Mouse (Mus musculus) adrenal gland, postnatal 14 days (tissue): ENCODE results near the gene Speg. TPM values are rescaled to one million over a fixed set of nuclear protein-coding genes. Genes with fewer than 3 reads are reported as not detected.
A peak's percentile ranks its signal among the peaks of the same experiment; 100 is the strongest.

Source experiments
- DNase-seq: peaks from one replicate; pipeline ENCODE4 v3.0.0; 2021; ENCODE audit warnings: mixed read lengths
- total RNA-seq: library from RNA; stranded (reverse); gene quantifications from 2 replicates; pipeline ENCODE4 v1.2.3, GENCODE M21; 2021

The Speg gene
- total RNA-seq, 1 experiment from 2014 or later: 11.0 TPM

GRCm38 (mm10) chr1:75462636-75463035, 87.5 kb downstream of the Speg start:
- no peak for DNase-seq

- DNase-seq: no peak
Observed at GRCm38 (mm10) chr1:75463652-75464204, 88.6 kb downstream of the Speg start.

GRCm38 (mm10) chr1:75467215-75467927, 92.3 kb downstream of the Speg start:
- DNase-seq: peak; percentile 90

GRCm38 (mm10) chr1:75469287-75469825, 94.3 kb downstream of the Speg start:
- peak; percentile 76 for DNase-seq

DNA sequence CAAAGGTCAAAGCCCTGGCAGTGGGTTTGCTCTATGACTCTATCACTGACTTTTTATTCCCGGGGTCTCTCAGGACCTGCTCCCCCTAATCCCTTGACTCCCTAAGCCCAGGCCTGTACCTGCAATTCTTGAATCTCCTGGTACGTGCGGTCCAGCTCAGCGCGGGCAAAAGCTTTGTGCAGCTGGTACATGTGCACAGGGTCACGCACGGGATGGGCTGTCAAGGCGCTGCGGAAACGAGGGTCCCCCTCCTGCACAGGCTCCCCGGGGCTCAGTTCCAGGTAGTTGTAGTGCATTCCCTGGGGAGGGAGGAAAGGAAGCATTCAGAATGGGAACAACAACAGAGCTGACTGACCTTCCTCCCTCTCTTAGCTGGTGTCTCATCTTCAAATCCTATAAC, 101.3 kb downstream of the Speg start:
- DNase-seq: no peak

GRCm38 (mm10) chr1:75477264-75477965, 102.3 kb downstream of the Speg start:
- DNase-seq: peak; percentile 91

- DNase-seq: no peak
Observed at GRCm38 (mm10) chr1:75477966-75478290, 102.8 kb downstream of the Speg start.

- peak; percentile 73 for DNase-seq
Observed at GRCm38 (mm10) chr1:75478497-75478896, 103.4 kb downstream of the Speg start.

DNA sequence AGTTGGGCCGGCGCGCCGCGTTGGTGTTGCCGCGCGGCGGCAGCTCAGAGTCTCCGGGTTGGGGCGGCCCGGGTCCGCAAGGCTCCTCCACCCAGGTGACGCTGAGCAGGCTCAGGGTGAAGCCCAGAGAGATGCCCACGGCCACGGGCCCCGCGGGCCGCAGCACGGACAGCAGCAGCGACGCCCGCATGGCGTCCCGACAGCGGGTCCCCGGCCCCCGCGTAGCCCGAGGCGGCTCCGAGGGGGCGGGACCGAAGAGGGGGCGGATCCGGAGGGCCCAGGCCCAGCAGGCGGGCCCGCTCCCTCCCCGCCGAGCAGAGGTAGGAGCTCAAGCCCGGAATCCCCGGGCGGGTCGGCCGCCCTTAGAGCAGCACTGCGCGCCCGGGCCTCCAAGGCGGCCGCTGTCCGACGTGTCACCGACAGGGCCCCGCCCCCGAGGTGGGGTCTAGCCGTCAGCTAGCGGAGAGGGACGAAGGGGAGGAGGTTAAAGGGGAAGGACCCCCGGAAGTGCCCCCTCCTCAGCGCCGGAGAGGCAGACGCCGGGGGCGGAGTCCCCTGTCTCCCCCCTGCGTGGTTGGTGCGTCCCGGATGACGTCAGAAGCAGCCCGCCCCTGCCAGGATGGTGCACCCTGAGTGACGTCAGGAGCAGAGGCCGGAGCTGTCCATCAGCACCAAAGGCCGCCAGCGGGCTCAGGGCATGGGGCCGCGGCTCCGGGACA, 104.0 kb downstream of the Speg start, which contains the start of the genes Chpf and Tmem198:
Gene Chpf, minus strand, starts transcription at position 392 of the 719 bp plus-strand sequence.
Gene Tmem198, plus strand, starts transcription at position 617 of the 719 bp plus-strand sequence.
- DNase-seq: peak; percentile 99

GRCm38 (mm10) chr1:75479635-75479989, 104.5 kb downstream of the Speg start:
- no peak for DNase-seq

DNA sequence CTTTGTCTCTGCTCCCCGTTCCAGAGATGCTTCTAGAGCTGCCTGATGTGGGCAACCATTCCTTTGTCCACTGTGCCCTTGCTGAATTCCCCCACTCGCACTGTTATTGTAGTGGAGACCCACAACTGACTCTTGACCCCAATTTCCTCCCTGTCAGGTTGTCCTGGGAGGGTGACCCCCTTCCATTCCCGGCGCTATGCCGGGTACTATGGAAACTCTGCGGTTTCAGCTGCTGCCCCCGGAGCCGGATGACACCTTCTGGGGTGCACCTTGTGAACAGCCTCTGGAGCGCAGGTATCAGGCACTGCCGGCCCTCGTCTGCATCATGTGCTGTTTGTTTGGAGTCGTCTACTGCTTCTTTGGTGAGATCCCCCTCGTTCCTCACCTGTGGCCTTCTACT, 104.9 kb downstream of the Speg start:
- no peak for DNase-seq

- DNase-seq: no peak
Observed at GRCm38 (mm10) chr1:75480735-75481134, 105.6 kb downstream of the Speg start.

Other genes starting within 250 kb of the Speg start
- 0.71 TPM in 1 of 2 replicates, not detected in the other for gene Slc23a3, start 241.4 kb upstream of the Speg start, total RNA-seq
- gene Cnppd1, start 232.6 kb upstream of the Speg start, total RNA-seq: 35.0 and 47.1 TPM in 2 replicates
- 74.1 and 78.4 TPM in 2 replicates for gene Retreg2, start 232.5 kb upstream of the Speg start, total RNA-seq
- gene Zfand2b, start 206.7 kb upstream of the Speg start, total RNA-seq: 26.3 and 33.5 TPM in 2 replicates
- 37.0 and 44.5 TPM in 2 replicates for gene Abcb6, start 194.9 kb upstream of the Speg start, total RNA-seq
- gene Ankzf1, start 183.1 kb upstream of the Speg start, total RNA-seq: 14.4 and 19.8 TPM in 2 replicates
- 36.0 and 36.4 TPM in 2 replicates for gene Atg9a, start 183.1 kb upstream of the Speg start, total RNA-seq
- 18.0 and 24.7 TPM in 2 replicates for gene Glb1l, start 164.5 kb upstream of the Speg start, total RNA-seq
- 95.6 and 104 TPM in 2 replicates for gene Stk16, start 164.5 kb upstream of the Speg start, total RNA-seq
- gene Tuba4a, start 155.4 kb upstream of the Speg start, total RNA-seq: 42.9 and 53.1 TPM in 2 replicates
- not detected in 2 replicates for gene A630095N17Rik, start 143.2 kb upstream of the Speg start, total RNA-seq
- 49.3 and 66.8 TPM in 2 replicates for gene Dnajb2, start 138.9 kb upstream of the Speg start, total RNA-seq
- gene Ptprn, start 110.8 kb upstream of the Speg start, total RNA-seq: 46.5 and 57.2 TPM in 2 replicates
- 119 and 126 TPM in 2 replicates for gene Resp18, start 96.9 kb upstream of the Speg start, total RNA-seq
- gene Dnpep, start 57.3 kb upstream of the Speg start, total RNA-seq: 92.5 and 101 TPM in 2 replicates
- gene Des, start 15.0 kb upstream of the Speg start, total RNA-seq: 19.8 and 26.9 TPM in 2 replicates
- 58.8 and 74.2 TPM in 2 replicates for gene Gmppa, start 60.6 kb downstream of the Speg start, total RNA-seq
- 3.8 and 4.2 TPM in 2 replicates for gene Asic4, start 75.1 kb downstream of the Speg start, total RNA-seq
- gene Chpf, start 104.0 kb downstream of the Speg start, total RNA-seq: 40.7 and 47.0 TPM in 2 replicates
- 2.9 and 3.3 TPM in 2 replicates for gene Tmem198, start 104.2 kb downstream of the Speg start, total RNA-seq
- 98.3 and 99.4 TPM in 2 replicates for gene Obsl1, start 131.2 kb downstream of the Speg start, total RNA-seq
- 85.9 and 116 TPM in 2 replicates for gene Inha, start 131.8 kb downstream of the Speg start, total RNA-seq
- gene Stk11ip, start 146.2 kb downstream of the Speg start, total RNA-seq: 15.4 and 21.7 TPM in 2 replicates
- gene Slc4a3, start 171.0 kb downstream of the Speg start, total RNA-seq: 67.4 and 89.2 TPM in 2 replicates